Mouse (Mus musculus): Measurements from ENCODE around the gene Otop1.

DNA sequence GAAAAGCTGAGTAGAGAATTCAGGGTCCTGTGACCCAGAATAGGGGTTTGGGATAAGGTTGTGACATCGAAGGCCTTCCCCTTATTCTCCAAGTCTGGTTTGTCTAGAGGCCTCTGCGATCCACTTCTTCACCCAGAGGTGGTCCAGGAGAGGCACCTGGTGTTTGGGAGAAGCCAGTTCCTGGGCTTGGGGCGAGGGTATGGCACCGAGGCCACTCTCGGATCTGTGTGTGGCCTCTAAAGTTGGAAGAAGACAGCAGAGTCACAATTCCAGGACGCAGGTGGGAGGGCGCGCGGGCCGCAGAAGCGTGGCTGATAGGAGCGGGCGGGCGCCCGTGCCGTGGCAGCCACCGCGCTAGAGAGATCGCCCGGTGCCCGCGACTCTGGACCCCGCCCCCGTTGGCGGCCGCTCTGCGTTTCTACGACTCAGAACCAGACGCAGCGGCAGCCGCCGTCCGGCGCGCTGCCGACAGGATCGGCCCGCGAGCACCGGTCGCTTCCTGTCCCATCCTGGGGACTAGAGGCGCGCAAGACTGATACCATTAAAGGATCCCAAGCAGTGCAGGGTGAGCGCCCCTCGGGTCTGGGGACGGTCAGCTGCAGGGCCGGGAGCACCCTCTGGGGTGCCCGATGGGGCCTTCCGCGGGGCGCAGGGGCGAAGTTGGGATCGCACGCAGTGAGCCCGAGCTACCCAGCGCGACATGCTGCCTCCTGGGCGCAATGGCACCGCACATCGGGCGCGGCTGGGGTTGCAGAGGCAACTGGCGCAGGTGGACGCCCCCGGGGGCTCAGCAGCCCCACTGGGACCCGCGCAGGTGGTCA lies 43.4 kb downstream of the Otop1 start, which contains the start of gene Drd5:
- TF ChIP-seq CTCF (IDR thresholded peaks at IDR 0.05; ENCODE audit: low read depth) (no peak), EP300 (IDR thresholded peaks at IDR 0.05; ENCODE audit: low read depth) (no peak)
